Mouse (Mus musculus): ENCODE measurements around the gene Methig1.
"Not testable (repeated sequence)": the region's sequence is repeated elsewhere in the genome, so short reads cannot be mapped to it uniquely, and the experiment has no call there.

The Methig1 gene

GRCm38 (mm10) chr15:100401811-100402210, 48.9 kb downstream of the Methig1 start:
- DNase-seq: no peak

- DNase-seq: no peak
Observed at GRCm38 (mm10) chr15:100402347-100402746, 49.4 kb downstream of the Methig1 start.

- no peak for DNase-seq
Observed at GRCm38 (mm10) chr15:100402798-100403197, 49.8 kb downstream of the Methig1 start.

GRCm38 (mm10) chr15:100403318-100404000, 50.5 kb downstream of the Methig1 start:
- no peak for DNase-seq

- DNase-seq: no peak
Observed at GRCm38 (mm10) chr15:100406088-100406487, 53.1 kb downstream of the Methig1 start.

- no peak for DNase-seq
Observed at GRCm38 (mm10) chr15:100410918-100411672, 58.1 kb downstream of the Methig1 start.

- no peak for DNase-seq
Observed at GRCm38 (mm10) chr15:100411731-100412130, 58.8 kb downstream of the Methig1 start.

GRCm38 (mm10) chr15:100413306-100413705, 60.4 kb downstream of the Methig1 start:
- DNase-seq: no peak

- no peak for DNase-seq
Observed at GRCm38 (mm10) chr15:100414011-100414410, 61.1 kb downstream of the Methig1 start.

GRCm38 (mm10) chr15:100414942-100415341, 62.0 kb downstream of the Methig1 start:
- DNase-seq: no peak

GRCm38 (mm10) chr15:100415684-100416083, 62.7 kb downstream of the Methig1 start:
- no peak for DNase-seq

GRCm38 (mm10) chr15:100417854-100418450, 65.0 kb downstream of the Methig1 start:
- no peak for DNase-seq

GRCm38 (mm10) chr15:100419311-100419710, 66.4 kb downstream of the Methig1 start:
- no peak for DNase-seq

GRCm38 (mm10) chr15:100419901-100420745, 67.2 kb downstream of the Methig1 start:
- DNase-seq: no peak

GRCm38 (mm10) chr15:100421059-100421757, 68.3 kb downstream of the Methig1 start:
- no peak for DNase-seq

GRCm38 (mm10) chr15:100421758-100422197, 68.8 kb downstream of the Methig1 start, which contains the start of gene Gm5475:
Gene Gm5475 (plus strand): TSS chr15:100422147.
- not testable (repeated sequence) for DNase-seq

- DNase-seq: no peak
Observed at GRCm38 (mm10) chr15:100422476-100422875, 69.5 kb downstream of the Methig1 start.

- peak; percentile 96 for DNase-seq
Observed at GRCm38 (mm10) chr15:100422899-100423860, 70.2 kb downstream of the Methig1 start.

- DNase-seq: no peak
Observed at GRCm38 (mm10) chr15:100423916-100424315, 71.0 kb downstream of the Methig1 start.

- no peak for DNase-seq
Observed at GRCm38 (mm10) chr15:100424396-100425122, 71.6 kb downstream of the Methig1 start, which contains the start of gene Slc11a2. Gene Slc11a2 (minus strand): TSS chr15:100425072.
